Mouse (Mus musculus): Measurements from ENCODE around the gene Dusp18.

DNA sequence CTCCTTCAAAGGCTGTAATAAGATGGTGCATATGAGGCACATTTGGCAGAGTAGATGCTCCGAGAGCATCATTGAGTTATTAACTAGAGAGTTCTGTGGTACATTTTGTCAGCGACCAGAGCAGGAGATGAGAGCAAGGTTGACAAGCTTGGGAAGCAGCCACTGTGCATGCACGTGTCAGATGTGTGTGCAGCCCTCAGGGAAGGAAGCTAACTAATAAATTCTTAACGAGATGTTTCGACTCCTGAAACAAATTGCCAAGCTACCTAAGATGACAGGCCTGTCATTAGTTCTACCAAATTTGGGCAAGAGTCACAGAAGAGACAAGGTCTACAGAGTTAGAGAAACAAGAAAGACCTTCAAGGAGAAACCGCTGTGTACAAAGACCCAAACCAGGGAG is 30.7 kb upstream of the Dusp18 start:
- TF ChIP-seq CTCF (IDR thresholded peaks at IDR 0.05; ENCODE audit: insufficient read depth, low read length), result no peak
- no peak for TF ChIP-seq POLR2A (IDR thresholded peaks at IDR 0.05; ENCODE audit: borderline replicate concordance, extremely low read depth, low read depth, low read length)
